Mouse (Mus musculus) intestine, postnatal 0 days (tissue): ENCODE measurements around the gene Fmo5. TPM values are rescaled to one million over a fixed set of nuclear protein-coding genes. Genes with fewer than 3 reads are reported as not detected.

Experiments
- ATAC-seq: fragments of 200-750 bp; cut with Nextera tagmentation; 2 replicates; pipeline ENCODE4 v1.8.0; 2017; ENCODE audit warnings: mild to moderate bottlenecking, moderate TSS enrichment, moderate library complexity
- H3K27ac ChIP-seq: fragments of 300-500 bp; sonication (generic); 2 replicates; pipeline ENCODE4 v1.5.1; 2014; ENCODE audit warnings: mild to moderate bottlenecking, low read depth, low read length, moderate library complexity
- H3K27me3 ChIP-seq: fragments of 300-500 bp; sonication (generic); replicated peaks from 2 replicates; pipeline ENCODE4 v1.6.1; 2014; ENCODE audit warnings: low read length, mixed read lengths; ENCODE audit not compliant: control insufficient read depth, insufficient read depth
- H3K36me3 ChIP-seq: fragments of 300-500 bp; sonication (generic); 2 replicates; pipeline ENCODE4 v1.6.1; 2014; ENCODE audit warnings: mild to moderate bottlenecking, moderate library complexity; ENCODE audit not compliant: control insufficient read depth, insufficient read depth
- H3K4me1 ChIP-seq: fragments of 300-500 bp; sonication (generic); replicated peaks from 2 replicates; pipeline ENCODE4 v1.6.1; 2014; ENCODE audit warnings: antibody characterized with exemption, low read length, mixed read lengths; ENCODE audit not compliant: control insufficient read depth, insufficient read depth
- H3K4me2 ChIP-seq: fragments of 300-500 bp; sonication (generic); replicated peaks from 2 replicates; pipeline ENCODE4 v1.6.1; 2014; ENCODE audit warnings: low read depth, mild to moderate bottlenecking, moderate library complexity
- H3K4me3 ChIP-seq: fragments of 300-500 bp; sonication (generic); 2 replicates; pipeline ENCODE4 v1.5.1; 2014; ENCODE audit warnings: low read depth, low read length
- H3K9ac ChIP-seq: fragments of 300-500 bp; sonication (generic); 2 replicates; pipeline ENCODE4 v1.6.1; 2014; ENCODE audit warnings: mild to moderate bottlenecking, low read depth, low read length
- H3K9me3 ChIP-seq: fragments of 300-500 bp; sonication (generic); 2 replicates; pipeline ENCODE4 v1.6.1; 2016; ENCODE audit warnings: mixed run types; ENCODE audit not compliant: control insufficient read depth
- CTCF ChIP-seq: sonication (generic); IDR thresholded peaks from 2 replicates; pipeline ENCODE4 v1.5.1; 2016; ENCODE audit warnings: low read depth, mild to moderate bottlenecking, control low read depth, antibody characterized with exemption, moderate library complexity
- WGBS: fragments of 180-500 bp; shearing (Covaris S2); extraction: QIAGEN DNeasy Blood & Tissue Kit; methylation state at CpG from one replicate; pipeline ENCODE4 v1.1.7; 2014; 5-methylcytosine and 5-hydroxymethylcytosine counted together
- polyA plus RNA-seq: library from polyadenylated mRNA; unstranded; fragments of >200 nt; fragmentation: Nextera tagmentation; extraction: Ambion mirVana; gene quantifications from 2 replicates; pipeline ENCODE4 v1.2.1, GENCODE M21; 2015

The Fmo5 gene
- polyA plus RNA-seq, 1 experiment from 2014 or later, result 94.6 TPM

GRCm38 (mm10) chr3:97627893-97628292 lies 711 bp upstream of the Fmo5 start:
- Histone ChIP-seq H3K9ac (no peak overlapping the region), H3K4me1 (peaks cover 10% of the 10 kb centered on the region), H3K36me3 (no peaks in the 10 kb centered on the region), H3K27ac (peak overlapping the region; percentile 74), H3K9me3 (no peaks in the 10 kb centered on the region), H3K27me3 (no peaks in the 10 kb centered on the region), H3K4me3 (peak overlapping the region; percentile 47), H3K4me2 (peak overlapping the region; percentile 72)
- peak; percentile 69 for ATAC-seq
- TF ChIP-seq CTCF, result no peak
- WGBS, result 40% methylated on average over 7 of the region's 7 CpGs

GRCm38 (mm10) chr3:97629941-97630340 lies 1.3 kb downstream of the Fmo5 start:
- peak overlapping the region; percentile 72 for H3K4me2 ChIP-seq
- H3K27ac ChIP-seq, result peak overlapping the region; percentile 54; the same call in 1 of the 2 replicates
- H3K27me3 ChIP-seq, result no peaks in the 10 kb centered on the region
- peaks cover 10% of the 10 kb centered on the region for H3K4me1 ChIP-seq
- no peak for ATAC-seq
- TF ChIP-seq CTCF, result no peak
- peak overlapping the region; percentile 47; the same call in 1 of the 2 replicates for H3K4me3 ChIP-seq
- H3K9me3 ChIP-seq, result no peaks in the 10 kb centered on the region
- no peaks in the 10 kb centered on the region for H3K36me3 ChIP-seq
- no peak overlapping the region for H3K9ac ChIP-seq
- 26% methylated on average over 4 of the region's 4 CpGs for WGBS

- no peak for ATAC-seq
These were observed 2.1 kb downstream of the Fmo5 start for GRCm38 (mm10) chr3:97630746-97631145.

GRCm38 (mm10) chr3:97631258-97631860 lies 2.8 kb downstream of the Fmo5 start:
- peaks cover 10% of the 10 kb centered on the region for H3K4me1 ChIP-seq
- H3K4me3 ChIP-seq, result no peak overlapping the region
- no peak for TF ChIP-seq CTCF
- H3K27me3 ChIP-seq, result no peaks in the 10 kb centered on the region
- WGBS, result 86% methylated on average over 8 of the region's 8 CpGs
- no peak overlapping the region for H3K9ac ChIP-seq
- ATAC-seq, result no peak
- H3K36me3 ChIP-seq, result no peaks in the 10 kb centered on the region
- peak overlapping the region; percentile 46; the same call in 1 of the 2 replicates for H3K27ac ChIP-seq
- no peaks in the 10 kb centered on the region for H3K9me3 ChIP-seq
- H3K4me2 ChIP-seq, result no peak overlapping the region

More at GRCm38 (mm10) chr3:97630746-97631145, 2.1 kb downstream of the Fmo5 start:
- Histone ChIP-seq H3K9ac (0 out of 2 replicates have a peak overlapping the region, but pooled peaks have one; percentile 17), H3K27ac (peak overlapping the region; percentile 46), H3K4me2 (peak overlapping the region; percentile 32; the same call in 1 of the 2 replicates), H3K9me3 (no peaks in the 10 kb centered on the region), H3K4me3 (no peak overlapping the region), H3K27me3 (no peaks in the 10 kb centered on the region), H3K36me3 (no peaks in the 10 kb centered on the region), H3K4me1 (peaks cover 10% of the 10 kb centered on the region)
- 89% methylated on average over 4 of the region's 4 CpGs for WGBS
- no peak for TF ChIP-seq CTCF

GRCm38 (mm10) chr3:97633456-97633855 lies 4.9 kb downstream of the Fmo5 start:
- Histone ChIP-seq H3K4me3 (no peak overlapping the region), H3K9ac (no peak overlapping the region), H3K27me3 (no peaks in the 10 kb centered on the region), H3K9me3 (no peaks in the 10 kb centered on the region), H3K4me1 (0 out of 2 replicates have a peak, but pooled peaks cover 2% of the 10 kb centered on the region), H3K4me2 (no peak overlapping the region), H3K36me3 (peaks cover 8% of the 10 kb centered on the region; the same call in 1 of the 2 replicates), H3K27ac (peak overlapping the region; percentile 58; the same call in 1 of the 2 replicates)
- no peak for TF ChIP-seq CTCF
- peak; percentile 61 for ATAC-seq
- 39% methylated on average over 4 of the region's 4 CpGs for WGBS

- ATAC-seq, result peak; percentile 67
- Histone ChIP-seq H3K27ac (peak overlapping the region; percentile 58; the same call in 1 of the 2 replicates), H3K36me3 (peaks cover 13% of the 10 kb centered on the region), H3K4me1 (no peaks in the 10 kb centered on the region), H3K27me3 (no peaks in the 10 kb centered on the region), H3K4me3 (no peak overlapping the region), H3K9me3 (no peaks in the 10 kb centered on the region), H3K9ac (no peak overlapping the region), H3K4me2 (no peak overlapping the region)
- WGBS, result 20% methylated on average over 3 of the region's 3 CpGs
- TF ChIP-seq CTCF, result peak; percentile 50; the same call in 1 of the 2 replicates
These were observed 5.7 kb downstream of the Fmo5 start for GRCm38 (mm10) chr3:97634288-97634761.
